Mouse (Mus musculus): Measurements from ENCODE around the gene Amigo1. TPM values are rescaled to one million over a fixed set of nuclear protein-coding genes. Genes with fewer than 3 reads are reported as not detected.
A peak's percentile ranks its signal among the peaks of the same experiment; 100 is the strongest.
"Not testable (repeated sequence)": the region's sequence is repeated elsewhere in the genome, so short reads cannot be mapped to it uniquely, and the experiment has no call there.

The Amigo1 gene
- polyA plus RNA-seq, 1 experiment from 2014 or later = 21.9 TPM

GRCm38 (mm10) chr3:108220661-108221060 is 34.5 kb downstream of the Amigo1 start:
- H3K4me1 ChIP-seq (replicated peaks) = peaks cover under 1% of the 10 kb centered on the region; the same call in 1 of the 2 replicates
- H3K9me3 ChIP-seq = no peaks in the 10 kb centered on the region
- H3K4me3 ChIP-seq = no peak overlapping the region
- no peaks in the 10 kb centered on the region for H3K36me3 ChIP-seq
- H3K27ac ChIP-seq (replicated peaks) = no peak overlapping the region
- WGBS = 78% methylated on average over 3 of the region's 3 CpGs
- ATAC-seq (ENCODE audit: low read depth) = no peak
- no peak overlapping the region for H3K4me2 ChIP-seq
- peaks cover 55% of the 10 kb centered on the region for H3K27me3 ChIP-seq
- no peak overlapping the region for H3K9ac ChIP-seq

- Histone ChIP-seq H3K36me3 (no peaks in the 10 kb centered on the region), H3K4me2 (peak overlapping the region; percentile 56), H3K27me3 (peaks cover 76% of the 10 kb centered on the region), H3K9me3 (no peaks in the 10 kb centered on the region), H3K4me1 (replicated peaks) (peaks cover 15% of the 10 kb centered on the region), H3K4me3 (peak overlapping the region; percentile 34), H3K9ac (peak overlapping the region; percentile 39), H3K27ac (replicated peaks) (no peak overlapping the region)
- peak; percentile 50; the same call in 1 of the 2 replicates for ATAC-seq (ENCODE audit: low read depth)
- 2% methylated on average over 66 of the region's 67 CpGs for WGBS
Observed at GRCm38 (mm10) chr3:108225711-108226557, 39.8 kb downstream of the Amigo1 start.

- Histone ChIP-seq H3K4me2 (peak within 1 kb of the TSS; percentile 56), H3K9me3 (no peaks in the 10 kb centered on the region), H3K27me3 (peaks cover 68% of the 10 kb centered on the region), H3K4me1 (replicated peaks) (peaks cover 15% of the 10 kb centered on the region), H3K9ac (peak within 1 kb of the TSS; percentile 39), H3K4me3 (peak within 1 kb of the TSS; percentile 34), H3K27ac (replicated peaks) (no peak within 1 kb of the TSS), H3K36me3 (no peaks in the 10 kb centered on the region)
- WGBS = 2% methylated on average over 44 of the region's 44 CpGs
- ATAC-seq (ENCODE audit: low read depth) = no peak
Observed at GRCm38 (mm10) chr3:108226558-108227350, 40.6 kb downstream of the Amigo1 start, which contains the start of gene Sypl2. Sypl2 (minus strand) TSS chr3:108226648.

GRCm38 (mm10) chr3:108227521-108227920 is 41.4 kb downstream of the Amigo1 start:
- no peak overlapping the region for H3K4me2 ChIP-seq
- WGBS = 72% methylated on average over 2 of the region's 2 CpGs

GRCm38 (mm10) chr3:108231646-108232045 is 45.5 kb downstream of the Amigo1 start:
- WGBS = 88% methylated on average over 4 of the region's 4 CpGs
- no peak for ATAC-seq (ENCODE audit: low read depth)
- no peak overlapping the region for H3K9ac ChIP-seq
- peaks cover 20% of the 10 kb centered on the region for H3K27me3 ChIP-seq
- H3K36me3 ChIP-seq = no peaks in the 10 kb centered on the region
- H3K4me3 ChIP-seq = no peak overlapping the region
- no peak overlapping the region for H3K27ac ChIP-seq (replicated peaks)
- peaks cover 4% of the 10 kb centered on the region for H3K4me1 ChIP-seq (replicated peaks)
- H3K9me3 ChIP-seq = no peaks in the 10 kb centered on the region
- no peak overlapping the region for H3K4me2 ChIP-seq

More at GRCm38 (mm10) chr3:108227521-108227920, 41.4 kb downstream of the Amigo1 start:
- Histone ChIP-seq H3K4me1 (replicated peaks) (peaks cover 15% of the 10 kb centered on the region), H3K27me3 (peaks cover 61% of the 10 kb centered on the region), H3K4me3 (no peak overlapping the region), H3K9me3 (no peaks in the 10 kb centered on the region), H3K27ac (replicated peaks) (no peak overlapping the region), H3K9ac (no peak overlapping the region), H3K36me3 (no peaks in the 10 kb centered on the region)
- no peak for ATAC-seq (ENCODE audit: low read depth)

GRCm38 (mm10) chr3:108237474-108238102 is 51.5 kb downstream of the Amigo1 start:
- H3K27me3 ChIP-seq; H3K4me1 ChIP-seq (replicated peaks); H3K9me3 ChIP-seq; H3K36me3 ChIP-seq; ATAC-seq (ENCODE audit: low read depth); H3K4me2 ChIP-seq; H3K27ac ChIP-seq (replicated peaks); H3K4me3 ChIP-seq; H3K9ac ChIP-seq: not testable (repeated sequence)
- 89% methylated on average over 4 of the region's 4 CpGs for WGBS

- H3K4me2 ChIP-seq = no peak overlapping the region
- ATAC-seq (ENCODE audit: low read depth) = no peak
- H3K4me1 ChIP-seq (replicated peaks) = no peaks in the 10 kb centered on the region
- 88% methylated on average over 3 of the region's 3 CpGs for WGBS
- no peak overlapping the region for H3K27ac ChIP-seq (replicated peaks)
- H3K27me3 ChIP-seq = no peaks in the 10 kb centered on the region
- no peaks in the 10 kb centered on the region for H3K36me3 ChIP-seq
- no peaks in the 10 kb centered on the region for H3K9me3 ChIP-seq
- H3K4me3 ChIP-seq = no peak overlapping the region
- H3K9ac ChIP-seq = no peak overlapping the region
Observed at GRCm38 (mm10) chr3:108241243-108241839, 55.2 kb downstream of the Amigo1 start.

Other genes with a start within 250 kb of the Amigo1 start
- gene Gstm6, start 242.6 kb upstream of the Amigo1 start, polyA plus RNA-seq (2015; fragmentation: Nextera tagmentation; extraction: Ambion mirVana) = 11.5 and 14.8 TPM in 2 replicates
- not detected in 2 replicates for gene Gstm3, start 217.1 kb upstream of the Amigo1 start, polyA plus RNA-seq (2015; fragmentation: Nextera tagmentation; extraction: Ambion mirVana)
- gene Gstm2, start 199.9 kb upstream of the Amigo1 start, polyA plus RNA-seq (2015; fragmentation: Nextera tagmentation; extraction: Ambion mirVana) = 10.3 and 10.9 TPM in 2 replicates
- 67.1 and 73.6 TPM in 2 replicates for gene Gstm1, start 168.4 kb upstream of the Amigo1 start, polyA plus RNA-seq (2015; fragmentation: Nextera tagmentation; extraction: Ambion mirVana)
- 13.9 and 15.5 TPM in 2 replicates for gene Gstm4, start 141.4 kb upstream of the Amigo1 start, polyA plus RNA-seq (2015; fragmentation: Nextera tagmentation; extraction: Ambion mirVana)
- 56.3 and 56.7 TPM in 2 replicates for gene Ampd2, start 99.7 kb upstream of the Amigo1 start, polyA plus RNA-seq (2015; fragmentation: Nextera tagmentation; extraction: Ambion mirVana)
- gene Gnat2, start 93.5 kb upstream of the Amigo1 start, polyA plus RNA-seq (2015; fragmentation: Nextera tagmentation; extraction: Ambion mirVana) = 0.08 and 0.36 TPM in 2 replicates
- 151 and 164 TPM in 2 replicates for gene Gnai3, start 40.2 kb upstream of the Amigo1 start, polyA plus RNA-seq (2015; fragmentation: Nextera tagmentation; extraction: Ambion mirVana)
- gene Gpr61, start 31.5 kb upstream of the Amigo1 start, polyA plus RNA-seq (2015; fragmentation: Nextera tagmentation; extraction: Ambion mirVana) = 3.3 and 4.2 TPM in 2 replicates
- 3.9 and 4.3 TPM in 2 replicates for gene Cyb561d1, start 14.9 kb downstream of the Amigo1 start, polyA plus RNA-seq (2015; fragmentation: Nextera tagmentation; extraction: Ambion mirVana)
- 24.5 and 26.0 TPM in 2 replicates for gene Atxn7l2, start 24.6 kb downstream of the Amigo1 start, polyA plus RNA-seq (2015; fragmentation: Nextera tagmentation; extraction: Ambion mirVana)
- gene Sypl2, start 40.3 kb downstream of the Amigo1 start, polyA plus RNA-seq (2015; fragmentation: Nextera tagmentation; extraction: Ambion mirVana) = 0.14 and 0.71 TPM in 2 replicates
- gene Psma5, start 70.6 kb downstream of the Amigo1 start, polyA plus RNA-seq (2015; fragmentation: Nextera tagmentation; extraction: Ambion mirVana) = 242 and 259 TPM in 2 replicates
- gene Sort1, start 97.7 kb downstream of the Amigo1 start, polyA plus RNA-seq (2015; fragmentation: Nextera tagmentation; extraction: Ambion mirVana) = 19.4 and 20.4 TPM in 2 replicates
- not detected in 2 replicates for gene Mybphl, start 178.6 kb downstream of the Amigo1 start, polyA plus RNA-seq (2015; fragmentation: Nextera tagmentation; extraction: Ambion mirVana)
- gene Psrc1, start 197.5 kb downstream of the Amigo1 start, polyA plus RNA-seq (2015; fragmentation: Nextera tagmentation; extraction: Ambion mirVana) = 10.9 and 11.9 TPM in 2 replicates
- gene Celsr2, start 229.2 kb downstream of the Amigo1 start, polyA plus RNA-seq (2015; fragmentation: Nextera tagmentation; extraction: Ambion mirVana) = 37.6 and 44.1 TPM in 2 replicates